Mouse (Mus musculus) thymus, adult 2 months (tissue): ENCODE results near the gene Stx19.

Experiments used
- CTCF ChIP-seq: fragments of 200-500 bp; IDR thresholded peaks from 2 replicates; pipeline ENCODE4 v1.5.1; 2012; ENCODE audit warnings: mild to moderate bottlenecking, control low read depth, low read length, moderate library complexity, borderline replicate concordance; ENCODE audit not compliant: control insufficient read depth, poor library complexity, insufficient read depth; ENCODE audit errors: extremely low read depth
- POLR2A ChIP-seq: fragments of 200-500 bp; IDR thresholded peaks from 2 replicates; pipeline ENCODE4 v1.6.1; 2012; ENCODE audit warnings: mild to moderate bottlenecking, low read length, control low read depth, moderate library complexity; ENCODE audit not compliant: control insufficient read depth, poor library complexity, insufficient read depth; ENCODE audit errors: extremely low read depth

GRCm38 (mm10) chr16:62832027-62832426, 17.6 kb downstream of the Stx19 start:
- TF ChIP-seq POLR2A = no peak
- TF ChIP-seq CTCF = no peak
